In the genomic region with DNA sequence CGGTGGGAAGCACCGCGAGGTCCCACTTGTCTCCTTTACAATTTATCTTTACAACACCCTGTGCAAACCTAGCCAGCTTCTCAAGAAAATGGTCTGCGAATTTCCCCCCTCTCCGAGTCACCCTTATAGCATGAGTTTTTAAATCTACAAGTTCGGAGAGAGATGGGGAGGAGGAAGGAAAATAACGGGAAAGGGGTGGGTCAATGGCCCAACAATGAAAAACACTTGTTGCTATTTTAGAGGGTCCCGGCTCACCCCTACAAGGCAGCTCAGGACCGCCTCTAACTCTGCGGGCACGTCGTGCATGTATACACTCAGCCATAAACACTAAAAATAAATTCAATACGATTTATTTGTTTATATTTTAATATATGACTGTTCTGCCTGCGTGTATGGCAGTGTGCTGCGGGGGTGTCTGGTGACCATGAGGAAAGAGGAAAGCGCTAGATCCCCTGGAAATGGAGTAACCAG, we compare ENCODE assay signal across 9 mouse cellular contexts. TPM values are rescaled to one million over a fixed set of nuclear protein-coding genes. Genes with fewer than 3 reads are reported as not detected.
A peak's percentile ranks its signal among the peaks of the same experiment; 100 is the strongest.
DNase-seq lines count a peak whose midpoint lies in the region; ATAC-seq lines count a peak whose summit lies in the region.
"Had no signal": no experiment of that assay in that cellular context is flagged by ENCODE, and none has a peak within 500 bp of the region (broad histone marks: within the 10 kb centered on the region; RNA-seq: fewer than 3 reads in every experiment).

No protein-coding gene starts in this region.

- WGBS in hindbrain, embryonic 14.5 days, result under 1% methylated on average over 16 of the region's 16 CpGs
- WGBS in midbrain, embryonic 15.5 days, result under 1% methylated on average over 16 of the region's 16 CpGs

- H3K36me3 ChIP-seq in hindbrain, embryonic 14.5 days (replicated peaks; ENCODE audit: control insufficient read depth, insufficient read depth), result no peaks in the 10 kb centered on the region
- H3K36me3 ChIP-seq in midbrain, embryonic 15.5 days (replicated peaks), result no peaks in the 10 kb centered on the region

- no peak overlapping the region for H3K27ac ChIP-seq in hindbrain, embryonic 14.5 days
- H3K27ac ChIP-seq in midbrain, embryonic 15.5 days, result no peak overlapping the region

- peak; percentile 22; the same call in 1 of the 2 replicates for ATAC-seq in hindbrain, embryonic 14.5 days (ENCODE audit: low FRiP score)
- peak; percentile 43; the same call in 1 of the 2 replicates for ATAC-seq in midbrain, embryonic 15.5 days (replicated peaks)

- no peaks in the 10 kb centered on the region for H3K9me3 ChIP-seq in hindbrain, embryonic 14.5 days (ENCODE audit: control insufficient read depth, low read length)
- no peaks in the 10 kb centered on the region for H3K9me3 ChIP-seq in midbrain, embryonic 15.5 days

- H3K27me3 ChIP-seq in hindbrain, embryonic 14.5 days (ENCODE audit: control insufficient read depth, insufficient read depth, low read length), result 0 out of 2 replicates have a peak, but pooled peaks cover 4% of the 10 kb centered on the region
- 0 out of 2 replicates have a peak, but pooled peaks cover 3% of the 10 kb centered on the region for H3K27me3 ChIP-seq in midbrain, embryonic 15.5 days (replicated peaks)

- peak overlapping the region; percentile 64 for H3K4me3 ChIP-seq in hindbrain, embryonic 14.5 days (replicated peaks; ENCODE audit: low read length)
- H3K4me3 ChIP-seq in midbrain, embryonic 15.5 days, result peak overlapping the region; percentile 77

- H3K4me2 ChIP-seq in hindbrain, embryonic 14.5 days (replicated peaks), result peak overlapping the region; percentile 81
- peak overlapping the region; percentile 98 for H3K4me2 ChIP-seq in midbrain, embryonic 15.5 days

- H3K9ac ChIP-seq in hindbrain, embryonic 14.5 days, result peak overlapping the region; percentile 57
- peak overlapping the region; percentile 57 for H3K9ac ChIP-seq in midbrain, embryonic 15.5 days

- H3K4me1 ChIP-seq in hindbrain, embryonic 14.5 days (replicated peaks; ENCODE audit: control insufficient read depth, insufficient read depth, low read length), result 0 out of 2 replicates have a peak, but pooled peaks cover 10% of the 10 kb centered on the region
- peaks cover 19% of the 10 kb centered on the region for H3K4me1 ChIP-seq in midbrain, embryonic 15.5 days

- DNase-seq in adrenal gland, adult 2 months, result peak; percentile 21
- DNase-seq in adrenal gland, postnatal 14 days, result no peak
- DNase-seq in spleen, adult 12 weeks (ENCODE audit: low spot score), result peak; percentile 15
- no peak for DNase-seq in spleen, postnatal 4 days (ENCODE audit: low spot score in 2 of 2)
- DNase-seq in hindbrain, embryonic 14.5 days (ENCODE audit: low spot score), result peak; percentile 32
- DNase-seq in gastrocnemius, postnatal 4 days (ENCODE audit: low spot score in 2 of 2), result no peak
- DNase-seq in adrenal gland, adult 18-20 months (ENCODE audit: low spot score in 2 of 2), result no peak

RNA-seq across cellular contexts. Expression of gene Olfr1368, which starts 14.4 kb away (rescaled TPM):
- total RNA-seq in adrenal gland, adult 2 months (2021), result not detected
- not detected in 2 replicates for polyA plus RNA-seq in adrenal gland, adult 2 months (2012; rRNA removed)
- not detected in 2 replicates for total RNA-seq in adrenal gland, postnatal 14 days (2021)
- polyA plus RNA-seq in hindbrain, embryonic 14.5 days (2014; fragmentation: Nextera tagmentation; extraction: Ambion mirVana), result not detected in 2 replicates
- polyA plus RNA-seq in midbrain, embryonic 15.5 days (2015; fragmentation: Nextera tagmentation; extraction: Ambion mirVana), result not detected in 2 replicates
- total RNA-seq in gastrocnemius, postnatal 4 days (2021), result not detected
- not detected for total RNA-seq in adrenal gland, adult 18-20 months (2021)
- total RNA-seq: heart, adult 18-20 months had no signal

RNA-seq across cellular contexts. Expression of gene Trim27, which starts 19.2 kb away (rescaled TPM):
- total RNA-seq in adrenal gland, adult 2 months (2021), result 10 to 100 TPM; 47.9 to 52.0 TPM
- polyA plus RNA-seq in adrenal gland, adult 2 months (2012; rRNA removed), result 170 and 180 TPM in 2 replicates
- 51.5 and 56.3 TPM in 2 replicates for total RNA-seq in adrenal gland, postnatal 14 days (2021)
- polyA plus RNA-seq in hindbrain, embryonic 14.5 days (2014; fragmentation: Nextera tagmentation; extraction: Ambion mirVana), result 75.5 and 87.8 TPM in 2 replicates
- 81.0 and 89.9 TPM in 2 replicates for polyA plus RNA-seq in midbrain, embryonic 15.5 days (2015; fragmentation: Nextera tagmentation; extraction: Ambion mirVana)
- 10 to 100 TPM; 46.7 to 48.8 TPM for total RNA-seq in gastrocnemius, postnatal 4 days (2021)
- total RNA-seq in adrenal gland, adult 18-20 months (2021), result 10 to 100 TPM; 45.3 to 49.9 TPM

RNA-seq across cellular contexts. Expression of gene Olfr263, which starts 30.6 kb away (rescaled TPM):
- not detected for total RNA-seq in adrenal gland, adult 2 months (2021)
- polyA plus RNA-seq in adrenal gland, adult 2 months (2012; rRNA removed), result not detected in 2 replicates
- total RNA-seq in adrenal gland, postnatal 14 days (2021), result not detected in 2 replicates
- not detected in 2 replicates for polyA plus RNA-seq in hindbrain, embryonic 14.5 days (2014; fragmentation: Nextera tagmentation; extraction: Ambion mirVana)
- polyA plus RNA-seq in midbrain, embryonic 15.5 days (2015; fragmentation: Nextera tagmentation; extraction: Ambion mirVana), result not detected in 2 replicates
- total RNA-seq in gastrocnemius, postnatal 4 days (2021), result not detected
- not detected for total RNA-seq in adrenal gland, adult 18-20 months (2021)
- total RNA-seq: heart, adult 18-20 months had no signal

RNA-seq across cellular contexts. Expression of gene Olfr1369-ps1, which starts 48.8 kb away (rescaled TPM):
- total RNA-seq in adrenal gland, adult 2 months (2021), result not detected
- polyA plus RNA-seq in adrenal gland, adult 2 months (2012; rRNA removed), result not detected in 2 replicates
- total RNA-seq in adrenal gland, postnatal 14 days (2021), result not detected in 2 replicates
- polyA plus RNA-seq in hindbrain, embryonic 14.5 days (2014; fragmentation: Nextera tagmentation; extraction: Ambion mirVana), result not detected in 2 replicates
- 0.05 TPM in 1 of 2 replicates, not detected in the other for polyA plus RNA-seq in midbrain, embryonic 15.5 days (2015; fragmentation: Nextera tagmentation; extraction: Ambion mirVana)
- total RNA-seq in gastrocnemius, postnatal 4 days (2021), result not detected
- not detected for total RNA-seq in adrenal gland, adult 18-20 months (2021)
- total RNA-seq: heart, adult 18-20 months had no signal

Comparison
In these comparisons a context has a peak if more than half of its experiments do, and no peak if none do; other contexts are left out.
1. DNase-seq: peak in adrenal gland, adult 2 months (single experiment), spleen, adult 12 weeks (single experiment) and hindbrain, embryonic 14.5 days (single experiment); none in adrenal gland, postnatal 14 days (single experiment), spleen, postnatal 4 days (0 of 2), gastrocnemius, postnatal 4 days (0 of 2) and adrenal gland, adult 18-20 months (0 of 2).